Mouse (Mus musculus): ENCODE measurements around the gene Btnl10. TPM values are rescaled to one million over a fixed set of nuclear protein-coding genes. Genes with fewer than 3 reads are reported as not detected.

Gene Btnl10
- total RNA-seq (2023), result not detected

DNA sequence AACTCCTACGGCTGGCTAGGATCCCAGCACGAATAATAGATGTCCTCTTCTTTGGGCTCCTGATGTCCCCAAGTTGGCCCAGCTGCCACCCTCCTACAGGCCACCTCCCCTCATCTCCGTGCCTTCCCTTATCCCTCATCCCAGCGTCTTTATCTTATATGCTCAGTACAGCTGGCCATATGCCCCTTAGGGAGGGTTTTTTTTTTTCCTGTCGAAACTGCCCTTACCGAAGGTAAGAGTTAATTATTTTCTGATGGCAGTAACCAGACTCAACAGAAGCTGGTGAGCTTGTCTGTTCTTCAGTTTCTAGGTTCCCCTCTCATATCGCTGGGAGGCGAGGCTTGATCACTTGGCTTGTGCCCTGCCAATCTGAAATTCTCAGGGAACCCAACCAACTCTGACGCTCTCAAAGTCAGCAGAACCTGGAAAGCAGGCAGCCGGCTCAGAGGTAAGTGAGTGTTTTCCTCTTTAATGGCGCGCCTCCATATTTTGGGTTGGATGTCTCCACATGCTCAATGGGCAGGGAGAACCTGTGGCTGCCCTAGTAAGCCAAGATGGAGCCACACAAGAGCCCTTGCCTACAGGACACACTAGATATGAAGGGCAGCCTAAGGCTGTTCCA is at the start of gene Btnl10:
TSS of gene Btnl10 (plus strand) at position 164 of the 622 bp plus-strand sequence.

DNA sequence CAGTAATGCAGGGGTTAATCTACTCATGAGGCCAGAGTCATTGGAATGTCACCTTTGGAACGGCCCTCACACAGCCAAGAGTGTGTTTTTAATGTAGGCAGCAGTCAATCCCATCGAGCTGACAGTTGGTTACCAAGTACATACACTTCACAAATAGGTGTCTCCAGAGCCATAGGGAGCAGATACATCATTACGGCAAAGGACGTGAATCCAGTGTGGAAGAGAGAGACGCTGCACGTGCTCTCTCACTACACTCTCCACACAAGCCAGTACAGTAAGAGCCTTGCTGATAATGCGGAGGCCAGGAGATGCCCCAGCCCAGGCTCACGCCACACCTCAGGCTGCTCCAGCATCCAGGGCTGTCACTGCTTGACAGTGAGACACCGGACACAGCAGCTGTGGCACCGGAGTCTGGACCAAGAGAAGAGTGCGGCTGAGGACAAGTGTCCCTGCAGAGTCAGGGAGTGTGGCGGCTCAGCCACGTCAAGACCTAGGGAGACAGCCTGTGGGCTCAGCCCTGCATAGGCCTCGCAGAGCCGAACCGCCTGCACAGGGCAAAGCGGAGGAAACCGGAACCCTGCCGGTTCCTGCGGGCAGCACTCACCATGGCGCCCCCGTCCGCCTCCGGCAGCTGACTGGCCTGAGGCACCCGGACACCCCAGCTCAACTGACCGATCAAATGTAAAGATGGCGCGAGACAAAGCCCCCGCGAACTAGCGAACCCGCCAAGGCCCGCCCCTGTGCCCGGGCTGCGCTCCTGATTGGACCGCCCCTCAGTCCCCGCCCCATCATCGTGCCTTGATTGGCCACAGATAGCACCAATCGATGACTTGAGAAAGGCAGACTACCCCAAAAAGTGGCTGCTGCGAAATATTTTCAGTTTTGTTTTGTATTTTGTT is 13.9 kb upstream of the Btnl10 start, which contains the start of gene Zfp39:
TSS of gene Zfp39 (minus strand) at position 715 of the 899 bp plus-strand sequence.

DNA sequence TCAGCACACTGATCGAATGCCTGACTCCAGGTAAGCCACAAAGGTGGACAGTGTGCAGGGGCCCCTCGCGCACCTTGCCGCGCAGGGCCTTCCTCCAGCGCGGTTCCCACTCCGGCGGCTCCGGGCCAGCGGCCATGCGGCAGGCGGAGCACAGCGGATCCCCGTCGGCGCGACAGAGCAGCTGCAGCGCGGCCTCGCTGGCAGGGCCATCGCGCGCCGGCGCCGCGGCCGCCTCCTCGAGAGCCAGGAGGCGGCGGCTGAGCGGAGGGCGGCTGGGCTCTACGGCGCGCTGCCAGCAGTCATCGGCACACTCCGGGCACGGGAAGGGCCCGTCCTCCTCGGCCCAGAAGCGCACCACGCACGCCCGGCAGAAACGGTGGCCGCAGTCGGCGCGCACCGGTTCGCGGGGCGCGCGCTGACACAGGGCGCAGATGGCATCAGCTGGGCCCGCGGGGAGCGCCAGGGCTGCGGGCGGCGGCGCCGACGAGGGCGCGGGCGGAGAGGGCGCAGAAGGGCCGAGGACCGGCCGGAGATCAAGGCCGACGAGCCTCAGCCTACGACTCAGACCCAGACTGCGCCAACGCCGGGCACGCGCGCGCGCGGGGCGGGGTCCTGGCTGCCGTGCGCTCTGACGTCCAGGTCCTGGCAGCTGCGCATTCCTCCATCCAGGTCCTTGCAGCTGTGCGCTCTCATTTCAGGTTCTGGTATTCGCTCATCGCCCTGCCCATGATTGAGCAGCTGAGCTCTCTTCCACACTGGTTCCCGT is 20.8 kb downstream of the Btnl10 start, which contains the start of gene Rnf187:
TSS of gene Rnf187 (minus strand) at position 595 of the 766 bp plus-strand sequence.

DNA sequence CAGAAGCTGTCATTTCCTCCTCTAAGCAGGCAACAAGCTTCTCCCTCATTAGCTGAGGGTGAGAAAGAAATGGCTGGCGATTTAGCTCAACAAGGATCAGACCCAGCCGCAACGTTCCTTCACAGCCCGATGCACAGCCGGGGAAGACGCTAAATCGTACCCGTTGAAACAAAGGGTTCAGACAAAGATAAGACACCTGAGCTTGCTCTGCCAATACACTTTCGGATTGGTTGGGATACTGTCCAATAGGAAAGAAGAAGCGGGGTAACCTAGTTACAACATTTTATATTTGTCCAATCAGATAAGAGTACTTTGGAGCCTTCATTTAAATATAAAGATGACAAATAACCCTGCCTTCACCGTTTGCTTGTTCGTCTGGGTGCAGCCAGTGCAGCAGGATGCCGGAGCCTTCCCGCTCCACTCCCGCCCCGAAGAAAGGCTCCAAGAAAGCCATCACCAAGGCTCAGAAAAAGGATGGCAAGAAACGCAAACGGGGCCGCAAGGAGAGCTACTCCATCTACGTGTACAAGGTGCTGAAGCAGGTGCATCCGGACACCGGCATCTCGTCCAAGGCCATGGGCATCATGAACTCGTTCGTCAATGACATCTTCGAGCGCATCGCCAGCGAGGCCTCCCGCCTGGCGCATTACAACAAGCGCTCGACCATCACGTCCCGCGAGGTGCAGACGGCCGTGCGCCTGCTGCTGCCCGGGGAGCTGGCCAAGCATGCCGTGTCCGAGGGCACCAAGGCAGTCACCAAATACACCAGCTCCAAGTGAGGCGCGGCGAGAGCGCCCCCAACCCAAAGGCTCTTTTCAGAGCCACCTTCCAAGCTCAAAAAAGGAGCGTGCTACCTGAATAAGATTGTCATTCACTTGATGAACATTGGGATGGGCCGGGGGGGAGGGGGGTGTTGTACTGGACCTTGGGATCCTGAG is 31.1 kb downstream of the Btnl10 start, which contains the start of gene Hist3h2ba:
TSS of gene Hist3h2ba (plus strand) at position 379 of the 938 bp plus-strand sequence.

DNA sequence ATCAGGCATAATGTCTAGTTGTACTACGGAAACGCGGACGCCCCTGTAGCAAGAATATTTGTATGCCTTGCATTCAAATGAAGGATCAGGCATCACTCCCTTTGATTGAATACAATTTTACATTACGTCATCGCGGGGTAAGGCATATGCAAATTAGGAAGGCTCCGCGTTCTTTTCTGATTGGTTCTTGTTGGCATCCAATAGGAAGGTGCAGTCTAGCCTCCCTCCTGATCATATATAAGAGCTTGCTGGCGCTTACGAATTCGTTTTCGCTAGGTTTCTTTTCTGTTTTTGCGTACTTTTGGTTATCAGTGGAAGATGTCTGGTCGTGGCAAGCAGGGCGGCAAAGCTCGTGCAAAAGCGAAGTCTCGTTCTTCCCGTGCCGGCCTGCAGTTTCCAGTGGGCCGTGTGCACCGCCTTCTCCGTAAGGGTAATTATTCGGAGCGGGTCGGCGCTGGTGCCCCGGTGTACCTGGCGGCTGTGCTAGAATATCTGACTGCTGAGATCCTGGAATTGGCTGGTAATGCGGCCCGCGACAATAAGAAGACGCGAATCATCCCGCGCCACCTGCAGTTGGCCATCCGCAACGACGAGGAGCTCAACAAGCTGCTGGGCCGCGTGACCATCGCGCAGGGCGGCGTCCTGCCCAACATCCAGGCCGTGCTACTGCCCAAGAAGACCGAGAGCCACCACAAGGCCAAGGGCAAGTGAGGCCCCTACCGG is 36.9 kb downstream of the Btnl10 start, which contains the start of the genes Hist3h2a and Trim17:
TSS of gene Hist3h2a (plus strand) at position 266 of the 723 bp plus-strand sequence.
TSS of gene Trim17 (plus strand) at position 266 of the 723 bp plus-strand sequence.

Other genes starting within 250 kb of the Btnl10 start
- not detected for gene Olfr320, start 236.8 kb upstream of the Btnl10 start, total RNA-seq (2023)
- gene Olfr319, start 218.7 kb upstream of the Btnl10 start, total RNA-seq (2023), result not detected
- gene Olfr318, start 193.9 kb upstream of the Btnl10 start, total RNA-seq (2023), result under 1 TPM; 0.50 to 0.64 TPM
- gene Olfr317, start 178.7 kb upstream of the Btnl10 start, total RNA-seq (2023), result not detected
- not detected for gene Olfr316, start 165.2 kb upstream of the Btnl10 start, total RNA-seq (2023)
- gene Olfr315, start 144.7 kb upstream of the Btnl10 start, total RNA-seq (2023), result not detected
- gene Olfr314, start 135.0 kb upstream of the Btnl10 start, total RNA-seq (2023), result not detected
- not detected for gene Fam183b, start 115.9 kb upstream of the Btnl10 start, total RNA-seq (2023)
- not detected for gene Olfr313, start 102.9 kb upstream of the Btnl10 start, total RNA-seq (2023)
- gene Olfr312, start 88.7 kb upstream of the Btnl10 start, total RNA-seq (2023), result not detected
- not detected for gene Olfr311, start 78.7 kb upstream of the Btnl10 start, total RNA-seq (2023)
- gene Gm12258, start 70.8 kb upstream of the Btnl10 start, total RNA-seq (2023), result 10 to 100 TPM in 1 of 2 experiments, 1 to 10 TPM in 1; 7.1 to 15.0 TPM
- gene 2810021J22Rik, start 50.7 kb upstream of the Btnl10 start, total RNA-seq (2023), result 10 to 100 TPM; 11.0 to 12.4 TPM
- gene Zfp39, start 13.7 kb upstream of the Btnl10 start, total RNA-seq (2023), result 10 to 100 TPM; 12.1 to 12.3 TPM
- gene Rnf187, start 21.0 kb downstream of the Btnl10 start, total RNA-seq (2023), result 100 to 1,000 TPM; 122 to 136 TPM
- gene Hist3h2ba, start 31.0 kb downstream of the Btnl10 start, total RNA-seq (2023), result 10 to 100 TPM; 12.9 to 15.2 TPM
- 10 to 100 TPM; 39.5 to 41.6 TPM for gene Hist3h2a, start 36.8 kb downstream of the Btnl10 start, total RNA-seq (2023)
- gene Trim17, start 36.8 kb downstream of the Btnl10 start, total RNA-seq (2023), result under 1 TPM in 1 of 2 experiments, not detected in 1; 0.41 TPM
- gene Trim11, start 60.2 kb downstream of the Btnl10 start, total RNA-seq (2023), result 10 to 100 TPM; 68.7 to 76.5 TPM
- gene Obscn, start 218.5 kb downstream of the Btnl10 start, total RNA-seq (2023), result under 1 TPM; 0.39 to 0.47 TPM
- gene Iba57, start 245.8 kb downstream of the Btnl10 start, total RNA-seq (2023), result 10 to 100 TPM; 39.6 to 41.9 TPM

Measured in T-cell, adult 66 days (primary cell).